Mouse (Mus musculus): ENCODE data around the gene Ube2g2.

DNA sequence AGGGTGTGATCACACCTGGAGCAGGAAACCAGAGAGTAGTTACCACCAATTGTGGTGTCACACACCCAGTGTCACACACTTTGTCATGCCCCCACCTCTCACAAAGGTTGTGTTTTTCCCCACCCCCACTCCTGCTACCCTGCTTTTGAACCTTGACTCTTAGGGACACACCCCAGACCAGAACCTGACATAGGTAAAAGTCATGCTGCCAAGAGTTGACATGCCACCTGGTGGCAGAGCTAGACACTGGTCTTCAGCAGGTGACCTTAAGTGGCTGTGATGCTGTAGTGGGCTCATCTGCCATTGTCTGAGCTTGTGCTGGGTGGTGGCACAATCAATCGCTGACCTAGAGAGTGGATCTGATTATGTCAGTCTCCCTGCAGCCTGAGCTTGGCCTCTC is 7.9 kb downstream of the Ube2g2 start:
- TF ChIP-seq GATA1 (IDR thresholded peaks at IDR 0.05; ENCODE audit: borderline replicate concordance, low read length) (no peak), FLI1 (IDR thresholded peaks at IDR 0.05; ENCODE audit: low read length) (no peak)

All from megakaryocyte, embryonic 14.5 days (primary cell).